Mouse (Mus musculus) myocyte (in vitro differentiated cells): Measurements from ENCODE around the gene Slit3. TPM values are rescaled to one million over a fixed set of nuclear protein-coding genes. Genes with fewer than 3 reads are reported as not detected.

Experiments used
- H3K27me3 ChIP-seq: one replicate; pipeline ENCODE4 v1.6.1; 2011; ENCODE audit not compliant: control insufficient read depth, insufficient read depth, insufficient read length
- H3K36me3 ChIP-seq: one replicate; pipeline ENCODE4 v1.6.1; 2011; ENCODE audit not compliant: control insufficient read depth, insufficient read depth
- H3K4me2 ChIP-seq: one replicate; pipeline ENCODE4 v1.6.1; 2011; ENCODE audit warnings: low read depth, control low read depth
- H3K4me3 ChIP-seq: one replicate; pipeline ENCODE4 v1.5.1; 2011; ENCODE audit warnings: mild to moderate bottlenecking, control low read depth, moderate library complexity
- H3K79me2 ChIP-seq: one replicate; pipeline ENCODE4 v1.6.1; 2011; ENCODE audit not compliant: control insufficient read depth, insufficient read depth
- H3ac ChIP-seq: one replicate; pipeline ENCODE4 v1.6.1; 2011; ENCODE audit not compliant: control insufficient read depth, insufficient read length
- CEBPB ChIP-seq: IDR thresholded peaks from 2 replicates; pipeline ENCODE4 v1.6.1; 2011; ENCODE audit warnings: mild to moderate bottlenecking, moderate library complexity; ENCODE audit not compliant: poor library complexity, insufficient read depth, severe bottlenecking
- E2F4 ChIP-seq: IDR thresholded peaks from one replicate; pipeline ENCODE4 v1.6.1; 2011; ENCODE audit warnings: mild to moderate bottlenecking, control low read depth, moderate library complexity; ENCODE audit not compliant: insufficient read depth
- MAX ChIP-seq: IDR thresholded peaks from one replicate; pipeline ENCODE4 v1.6.1; 2011; ENCODE audit warnings: low read depth, mild to moderate bottlenecking, control low read depth
- MYOD1 ChIP-seq, 3 experiments: IDR thresholded peaks; one replicate each; pipeline ENCODE4 v1.6.1; 2011; ENCODE audit warnings: control low read depth in 2 of 3, low read depth in 2 of 3, mild to moderate bottlenecking in 2 of 3, moderate library complexity in 1 of 3; ENCODE audit not compliant: insufficient read length in 2 of 3, control insufficient read depth in 1 of 3
- MYOG ChIP-seq, 3 experiments: IDR thresholded peaks; one replicate each; pipeline ENCODE4 v1.6.1; 2011; ENCODE audit warnings: control low read depth in 2 of 3, low read depth in 2 of 3, mild to moderate bottlenecking in 2 of 3; ENCODE audit not compliant: insufficient read length in 2 of 3, control insufficient read depth in 1 of 3, insufficient read depth in 1 of 3
- POLR2A ChIP-seq: IDR thresholded peaks from one replicate; pipeline ENCODE4 v1.6.1; 2011; ENCODE audit warnings: low read depth, mild to moderate bottlenecking, control low read depth, moderate library complexity; ENCODE audit not compliant: insufficient read length
- POLR2AphosphoS2 ChIP-seq: IDR thresholded peaks from one replicate; pipeline ENCODE4 v1.6.1; 2011; ENCODE audit warnings: low read depth, control low read depth; ENCODE audit not compliant: insufficient read length
- REST ChIP-seq: IDR thresholded peaks from one replicate; pipeline ENCODE4 v1.6.1; 2011; ENCODE audit warnings: mild to moderate bottlenecking, control low read depth, moderate library complexity; ENCODE audit not compliant: insufficient read depth, insufficient read length
- SRF ChIP-seq: IDR thresholded peaks from one replicate; pipeline ENCODE4 v1.6.1; 2011; ENCODE audit warnings: low read depth; ENCODE audit not compliant: control insufficient read depth, insufficient read length
- TCF12 ChIP-seq: IDR thresholded peaks from one replicate; pipeline ENCODE4 v1.6.1; 2011; ENCODE audit warnings: mild to moderate bottlenecking, control low read depth; ENCODE audit not compliant: poor library complexity, insufficient read depth, severe bottlenecking
- TCF3 ChIP-seq: IDR thresholded peaks from one replicate; pipeline ENCODE4 v1.6.1; 2011; ENCODE audit warnings: low read depth, control low read depth; ENCODE audit not compliant: insufficient read length
- USF1 ChIP-seq: IDR thresholded peaks from one replicate; pipeline ENCODE4 v1.6.1; 2011; ENCODE audit warnings: low read depth, mild to moderate bottlenecking, control low read depth, moderate library complexity
- polyA plus RNA-seq: library from polyadenylated mRNA; unstranded; fragments of >200 nt; fragmentation: generic; extraction: Trizol; gene quantifications from one replicate; pipeline ENCODE4 v1.2.1, GENCODE M21; 2012; ENCODE audit warnings: missing spikeins

Gene Slit3
- polyA plus RNA-seq, 1 experiment = not detected

DNA sequence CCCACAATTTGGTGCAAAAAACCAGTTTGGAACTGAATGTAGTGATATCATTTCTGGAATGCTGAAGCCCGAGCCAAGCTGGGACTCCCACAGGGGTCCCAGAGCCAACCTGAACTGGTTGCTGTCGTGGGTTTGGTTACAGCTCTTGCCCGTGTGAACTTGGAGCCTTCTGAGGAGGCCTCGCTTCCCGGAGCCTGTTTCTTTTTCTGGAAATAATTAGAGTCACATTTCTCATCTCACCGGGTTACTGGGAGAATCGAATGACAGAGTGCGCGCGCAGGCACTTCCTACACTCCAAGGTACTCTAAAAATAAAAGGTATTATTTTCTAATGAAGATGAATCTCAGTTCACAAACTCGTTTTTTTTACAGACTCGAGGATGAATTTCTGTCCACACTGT, 267.4 kb downstream of the Slit3 start:
- TF ChIP-seq REST (no peak), SRF (no peak), E2F4 (no peak), USF1 (no peak), MYOG (IDR thresholded peaks at IDR 0.05; ENCODE audit: control insufficient read depth in 1 of 3, insufficient read depth in 1 of 3, insufficient read length in 2 of 3, low read depth in 2 of 3) (no peak)
- H3ac ChIP-seq = no peak overlapping the region
- H3K36me3 ChIP-seq = no peaks in the 10 kb centered on the region
- H3K4me3 ChIP-seq = no peak overlapping the region
- H3K79me2 ChIP-seq = no peaks in the 10 kb centered on the region
- no peak overlapping the region for H3K4me2 ChIP-seq
- H3K27me3 ChIP-seq = no peaks in the 10 kb centered on the region

DNA sequence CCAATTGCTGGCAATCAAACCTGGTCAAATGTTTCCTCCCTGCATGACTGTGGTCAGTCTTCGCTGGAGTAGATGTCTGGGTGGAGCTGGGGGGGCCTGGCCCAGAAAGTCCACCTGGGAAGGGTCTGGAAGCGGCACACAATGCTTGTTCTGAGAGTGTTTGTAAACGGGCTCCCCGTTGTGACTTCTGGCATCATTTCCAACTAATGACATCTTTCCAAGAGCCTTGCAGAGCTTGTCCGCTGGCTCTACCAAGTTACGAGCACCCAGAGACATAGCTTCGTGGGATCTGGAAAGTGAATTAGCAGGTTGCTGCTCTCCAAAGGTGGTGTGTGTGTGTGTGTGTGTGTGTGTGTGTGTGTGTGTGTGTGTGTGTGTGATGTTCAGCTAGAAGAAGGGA, 268.3 kb downstream of the Slit3 start:
- H3K36me3 ChIP-seq = no peaks in the 10 kb centered on the region
- no peak overlapping the region for H3K4me2 ChIP-seq
- H3K4me3 ChIP-seq = no peak overlapping the region
- H3K27me3 ChIP-seq = no peaks in the 10 kb centered on the region
- no peaks in the 10 kb centered on the region for H3K79me2 ChIP-seq
- no peak for TF ChIP-seq MAX
- TF ChIP-seq TCF3 = no peak
- no peak for TF ChIP-seq MYOD1 (IDR thresholded peaks at IDR 0.05; ENCODE audit: control insufficient read depth in 1 of 3, insufficient read length in 2 of 3, low read depth in 2 of 3)
- TF ChIP-seq CEBPB = no peak
- H3ac ChIP-seq = no peak overlapping the region

DNA sequence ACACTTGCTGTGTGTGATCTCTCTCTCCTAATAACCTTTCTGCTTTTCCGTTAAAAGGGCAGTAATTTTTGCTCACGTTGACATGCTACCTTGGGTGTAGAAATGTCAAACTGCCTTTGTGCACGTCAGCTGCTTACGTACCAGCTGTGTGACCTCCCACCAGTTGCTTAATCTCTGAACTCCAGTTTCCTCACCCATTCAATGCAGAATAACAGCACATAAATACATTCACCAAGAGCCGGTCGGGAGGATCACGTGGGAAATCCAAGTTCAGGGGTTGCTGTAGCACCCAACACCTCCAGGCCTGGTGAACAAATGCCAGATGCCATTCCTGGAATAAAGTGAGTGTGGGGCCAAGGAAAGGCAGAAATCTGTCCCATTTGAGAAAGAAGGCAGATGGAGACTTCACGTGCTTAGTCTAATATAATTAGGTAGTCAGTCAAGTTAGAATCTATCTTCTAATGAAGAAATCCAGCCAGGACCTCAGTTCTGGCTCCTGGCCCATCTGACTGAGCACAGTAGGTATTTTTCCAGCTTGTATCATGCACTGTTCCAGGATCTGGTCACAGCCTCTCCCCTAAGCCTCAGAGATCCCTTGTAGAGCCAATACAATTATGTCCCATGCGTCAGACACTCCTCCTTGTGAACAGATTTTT, 268.9 kb downstream of the Slit3 start:
- H3K79me2 ChIP-seq = no peaks in the 10 kb centered on the region
- no peaks in the 10 kb centered on the region for H3K27me3 ChIP-seq
- no peak overlapping the region for H3K4me2 ChIP-seq
- H3ac ChIP-seq = no peak overlapping the region
- no peaks in the 10 kb centered on the region for H3K36me3 ChIP-seq
- H3K4me3 ChIP-seq = no peak overlapping the region
- TF ChIP-seq CEBPB = no peak
- TF ChIP-seq REST = no peak
- TF ChIP-seq POLR2AphosphoS2 = no peak

DNA sequence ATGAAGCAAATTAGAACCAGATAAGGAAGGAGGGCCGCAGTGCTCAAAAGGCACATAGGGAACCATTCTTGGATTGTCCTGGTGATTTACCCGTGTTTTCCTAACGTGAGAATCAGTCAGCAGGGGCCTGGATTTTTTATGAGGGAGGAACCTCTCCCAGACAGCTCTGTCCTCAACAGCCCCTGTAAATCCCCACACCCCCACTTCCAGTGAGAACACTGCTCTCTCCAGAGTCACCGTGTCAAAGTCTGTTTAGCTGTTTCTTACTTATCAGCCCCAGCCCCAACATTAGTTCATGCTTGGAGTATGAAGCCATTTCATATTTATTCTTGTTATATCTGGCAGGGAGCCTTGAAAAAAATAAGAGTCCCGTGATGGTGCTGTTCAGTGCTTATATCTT, 272.8 kb downstream of the Slit3 start:
- TF ChIP-seq MYOD1 (IDR thresholded peaks at IDR 0.05; ENCODE audit: control insufficient read depth in 1 of 3, insufficient read length in 2 of 3, low read depth in 2 of 3) (no peak), MYOG (IDR thresholded peaks at IDR 0.05; ENCODE audit: control insufficient read depth in 1 of 3, insufficient read depth in 1 of 3, insufficient read length in 2 of 3, low read depth in 2 of 3) (no peak), USF1 (no peak), TCF3 (no peak), CEBPB (no peak), REST (no peak), MAX (no peak), SRF (no peak), POLR2A (no peak), TCF12 (no peak), E2F4 (no peak), POLR2AphosphoS2 (no peak)
- Histone ChIP-seq H3ac (no peak overlapping the region), H3K4me2 (no peak overlapping the region), H3K36me3 (no peaks in the 10 kb centered on the region), H3K4me3 (no peak overlapping the region), H3K27me3 (no peaks in the 10 kb centered on the region), H3K79me2 (no peaks in the 10 kb centered on the region)

DNA sequence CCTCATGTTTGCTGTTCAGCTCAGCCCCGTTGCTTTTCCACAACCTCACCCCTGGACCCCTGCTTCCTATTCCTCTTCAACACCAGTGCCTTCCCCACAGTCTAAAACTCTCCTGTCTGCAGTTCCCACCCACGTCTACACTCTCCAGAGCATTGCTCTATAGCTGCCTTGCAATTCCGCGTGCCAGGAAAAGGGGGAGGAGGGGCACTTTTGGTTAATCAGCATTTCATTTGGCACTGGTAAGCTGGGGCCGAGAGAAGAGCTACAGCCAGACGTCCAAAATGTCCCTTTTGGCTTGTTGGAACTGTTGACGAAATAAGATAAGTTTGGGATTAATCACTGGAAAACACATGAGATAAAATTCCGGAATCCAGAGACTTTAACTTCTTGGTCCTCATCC, 274.4 kb downstream of the Slit3 start:
- Histone ChIP-seq H3K79me2 (no peaks in the 10 kb centered on the region), H3K4me3 (no peak overlapping the region), H3ac (no peak overlapping the region), H3K36me3 (no peaks in the 10 kb centered on the region), H3K27me3 (no peaks in the 10 kb centered on the region), H3K4me2 (no peak overlapping the region)
- TF ChIP-seq USF1 = no peak
- TF ChIP-seq MAX = no peak
- TF ChIP-seq TCF3 = no peak
- no peak for TF ChIP-seq REST
- no peak for TF ChIP-seq MYOG (IDR thresholded peaks at IDR 0.05; ENCODE audit: control insufficient read depth in 1 of 3, insufficient read depth in 1 of 3, insufficient read length in 2 of 3, low read depth in 2 of 3)
- no peak for TF ChIP-seq E2F4
- no peak for TF ChIP-seq TCF12
- TF ChIP-seq SRF = no peak
- TF ChIP-seq POLR2AphosphoS2 = no peak
- no peak for TF ChIP-seq CEBPB
- TF ChIP-seq MYOD1 (IDR thresholded peaks at IDR 0.05; ENCODE audit: control insufficient read depth in 1 of 3, insufficient read length in 2 of 3, low read depth in 2 of 3) = no peak
- no peak for TF ChIP-seq POLR2A
